Mouse (Mus musculus): ENCODE measurements around the gene Exo1.

- TF ChIP-seq CHD2 (IDR thresholded peaks at IDR 0.05; ENCODE audit: low read length) (no peak), MEF2A (IDR thresholded peaks at IDR 0.05; ENCODE audit: extremely low read depth, insufficient replicate concordance, low read depth, low read length, poor library complexity, severe bottlenecking) (no peak), POLR2A (IDR thresholded peaks at IDR 0.05; ENCODE audit: control insufficient read depth in 1 of 2, insufficient read depth in 1 of 2, low read depth in 1 of 2, low read length in 2 of 2, poor library complexity in 1 of 2) (no peak), RAD21 (IDR thresholded peaks at IDR 0.05; ENCODE audit: low read depth, low read length) (no peak), ZC3H11A (IDR thresholded peaks at IDR 0.05; ENCODE audit: low read depth, low read length) (no peak), CTCF (IDR thresholded peaks at IDR 0.05 in 2 of 3, conservative IDR thresholded peaks at IDR 0.05 in 1 of 3; ENCODE audit: control insufficient read depth in 1 of 3, insufficient read depth in 1 of 3, low read depth in 2 of 3, low read length in 3 of 3, poor library complexity in 1 of 3, severe bottlenecking in 1 of 3) (no peak), HCFC1 (IDR thresholded peaks at IDR 0.05; ENCODE audit: low read depth, low read length) (no peak), BHLHE40 (IDR thresholded peaks at IDR 0.05; ENCODE audit: borderline replicate concordance, low read depth, low read length) (no peak), MAX (IDR thresholded peaks at IDR 0.05; ENCODE audit: low read length) (no peak), POLR2AphosphoS5 (IDR thresholded peaks at IDR 0.05; ENCODE audit: borderline replicate concordance, low read depth, low read length) (no peak)
These were observed 12.9 kb downstream of the Exo1 start for GRCm38 (mm10) chr1:175893263-175893662.
